Mouse (Mus musculus) hindbrain, embryonic 15.5 days (tissue): ENCODE results near the gene Ugt2a3. TPM values are rescaled to one million over a fixed set of nuclear protein-coding genes. Genes with fewer than 3 reads are reported as not detected.
"Not testable (repeated sequence)": the region's sequence is repeated elsewhere in the genome, so short reads cannot be mapped to it uniquely, and the experiment has no call there.

ENCODE experiments used
- ATAC-seq: fragments of 200-750 bp; cut with Nextera tagmentation; 2 replicates; pipeline ENCODE4 v1.8.0; 2017; ENCODE audit warnings: low read depth, moderate number of reproducible peaks, moderate TSS enrichment; ENCODE audit not compliant: low FRiP score
- H3K27ac ChIP-seq: fragments of 300-500 bp; sonication (generic); replicated peaks from 2 replicates; pipeline ENCODE4 v1.5.1; 2015; ENCODE audit warnings: mild to moderate bottlenecking, inconsistent platforms
- H3K27me3 ChIP-seq: fragments of 300-500 bp; sonication (generic); 2 replicates; pipeline ENCODE4 v1.6.1; 2015; ENCODE audit warnings: control low read depth, inconsistent platforms
- H3K36me3 ChIP-seq: fragments of 300-500 bp; sonication (generic); 2 replicates; pipeline ENCODE4 v1.6.1; 2015; ENCODE audit warnings: control low read depth, inconsistent platforms
- H3K4me1 ChIP-seq: fragments of 300-500 bp; sonication (generic); replicated peaks from 2 replicates; pipeline ENCODE4 v1.6.1; 2015; ENCODE audit warnings: control low read depth, inconsistent platforms
- H3K4me2 ChIP-seq: fragments of 300-500 bp; sonication (generic); 2 replicates; pipeline ENCODE4 v1.6.1; 2015; ENCODE audit warnings: moderate library complexity, mild to moderate bottlenecking, inconsistent platforms
- H3K4me3 ChIP-seq: fragments of 300-500 bp; sonication (generic); 2 replicates; pipeline ENCODE4 v1.5.1; 2015; ENCODE audit warnings: mild to moderate bottlenecking, inconsistent platforms
- H3K9ac ChIP-seq: fragments of 300-500 bp; sonication (generic); 2 replicates; pipeline ENCODE4 v1.6.1; 2015; ENCODE audit warnings: inconsistent platforms
- H3K9me3 ChIP-seq: fragments of 300-500 bp; sonication (generic); 2 replicates; pipeline ENCODE4 v1.6.1; 2016; ENCODE audit warnings: control low read depth, inconsistent platforms
- WGBS: fragments of 180-500 bp; shearing (Covaris S2); methylation state at CpG from one replicate; pipeline ENCODE4 v1.1.7; 2015; 5-methylcytosine and 5-hydroxymethylcytosine counted together
- polyA plus RNA-seq: library from polyadenylated mRNA; unstranded; fragments of >200 nt; fragmentation: Nextera tagmentation; extraction: Ambion mirVana; gene quantifications from 2 replicates; pipeline ENCODE4 v1.2.1, GENCODE M21; 2015

Ugt2a3 gene
- polyA plus RNA-seq, 1 experiment from 2014 or later: not detected

DNA sequence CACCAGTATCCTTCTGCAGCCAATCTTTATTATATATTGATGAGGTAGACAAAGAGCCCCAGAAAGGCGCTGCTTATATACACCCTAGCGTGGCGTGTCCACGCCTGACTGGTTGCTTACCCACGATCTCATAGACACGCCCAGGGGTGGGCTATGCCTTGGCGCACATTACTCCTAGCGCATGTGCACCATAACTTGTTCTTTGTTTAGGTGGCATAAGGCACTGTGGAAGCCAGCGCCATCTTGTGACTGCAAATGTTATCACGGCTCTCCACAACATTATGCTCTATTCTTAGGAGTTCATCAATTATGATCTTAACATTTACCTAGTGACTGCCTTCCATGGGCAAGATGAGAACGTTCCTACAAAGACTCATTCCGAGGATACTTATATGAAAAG is 25.6 kb downstream of the Ugt2a3 start:
- no peak overlapping the region for H3K9ac ChIP-seq
- 96% methylated on average over 12 of the region's 12 CpGs for WGBS
- no peak overlapping the region for H3K27ac ChIP-seq
- H3K36me3 ChIP-seq: no peaks in the 10 kb centered on the region
- no peak overlapping the region for H3K4me2 ChIP-seq
- H3K4me3 ChIP-seq: no peak overlapping the region
- H3K9me3 ChIP-seq: no peaks in the 10 kb centered on the region
- no peak for ATAC-seq
- H3K27me3 ChIP-seq: no peaks in the 10 kb centered on the region
- no peaks in the 10 kb centered on the region for H3K4me1 ChIP-seq

- not testable (repeated sequence) for H3K9me3 ChIP-seq, H3K4me3 ChIP-seq, H3K27ac ChIP-seq, H3K4me1 ChIP-seq, ATAC-seq, H3K9ac ChIP-seq, H3K4me2 ChIP-seq, H3K36me3 ChIP-seq, H3K27me3 ChIP-seq
- 90% methylated on average over 4 of the region's 4 CpGs for WGBS
Measured at GRCm38 (mm10) chr5:87286180-87286579, 50.8 kb downstream of the Ugt2a3 start.

- 91% methylated on average over 4 of the region's 4 CpGs for WGBS
- H3K9ac ChIP-seq, H3K27ac ChIP-seq: not testable (repeated sequence)
Measured at GRCm38 (mm10) chr5:87275986-87276385, 61.0 kb downstream of the Ugt2a3 start.

DNA sequence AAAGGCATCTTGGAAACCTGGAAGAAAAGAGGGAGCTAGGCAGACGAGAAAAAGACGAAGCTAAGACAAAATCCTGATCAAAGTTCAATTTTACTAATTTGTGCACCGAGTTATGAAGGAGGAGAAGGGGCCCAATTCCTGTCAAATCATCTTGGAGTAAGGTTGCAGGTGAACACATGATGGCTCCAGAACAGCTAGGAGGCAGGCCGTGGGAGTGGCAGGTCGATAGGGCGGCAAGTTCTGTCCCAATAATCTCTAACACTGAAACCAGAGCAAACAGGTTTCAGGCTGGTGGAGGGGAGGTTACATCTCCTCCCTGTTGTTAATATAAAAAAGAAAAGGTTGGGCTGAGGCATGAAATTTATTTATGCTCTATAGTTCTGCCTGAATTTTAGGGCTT is 61.4 kb downstream of the Ugt2a3 start:
- Histone ChIP-seq H3K27ac (no peak overlapping the region), H3K9me3 (no peaks in the 10 kb centered on the region), H3K4me3 (no peak overlapping the region), H3K9ac (no peak overlapping the region), H3K27me3 (no peaks in the 10 kb centered on the region), H3K36me3 (no peaks in the 10 kb centered on the region), H3K4me2 (no peak overlapping the region), H3K4me1 (no peaks in the 10 kb centered on the region)
- ATAC-seq: no peak
- WGBS: 88% methylated on average over 6 of the region's 6 CpGs

More at GRCm38 (mm10) chr5:87275986-87276385, 61.0 kb downstream of the Ugt2a3 start:
- H3K4me3 ChIP-seq, H3K4me2 ChIP-seq, H3K27me3 ChIP-seq, H3K36me3 ChIP-seq, ATAC-seq, H3K4me1 ChIP-seq, H3K9me3 ChIP-seq: not testable (repeated sequence)

Other genes starting within 250 kb of the Ugt2a3 start
- gene Ugt2b36, start 244.6 kb downstream of the Ugt2a3 start, polyA plus RNA-seq: not detected in 2 replicates
- 0.13 TPM in 1 of 2 replicates, not detected in the other for gene Ugt2b5, start 196.9 kb downstream of the Ugt2a3 start, polyA plus RNA-seq
- not detected in 2 replicates for gene Ugt2b37, start 82.4 kb downstream of the Ugt2a3 start, polyA plus RNA-seq
- gene Ugt2b38, start 87.0 kb upstream of the Ugt2a3 start, polyA plus RNA-seq: not detected in 2 replicates
- gene Ugt2a2, start 145.1 kb upstream of the Ugt2a3 start, polyA plus RNA-seq: not detected in 2 replicates
- gene Gm43638, start 149.6 kb upstream of the Ugt2a3 start, polyA plus RNA-seq: not detected in 2 replicates
- not detected in 2 replicates for gene Ugt2a1, start 153.7 kb upstream of the Ugt2a3 start, polyA plus RNA-seq
- not detected in 2 replicates for gene Sult1b1, start 201.0 kb upstream of the Ugt2a3 start, polyA plus RNA-seq
- not detected in 2 replicates for gene Sult1d1, start 231.8 kb upstream of the Ugt2a3 start, polyA plus RNA-seq